Mouse (Mus musculus) stomach, postnatal 0 days (tissue): ENCODE measurements around the gene Harbi1.

Experiments used
- CTCF ChIP-seq: IDR thresholded peaks from 2 replicates; pipeline ENCODE4 v1.5.1; 2016; ENCODE audit warnings: antibody characterized with exemption, low read depth, mild to moderate bottlenecking, moderate library complexity
- EP300 ChIP-seq: optimal IDR thresholded peaks from 2 replicates; pipeline ENCODE3; 2016; ENCODE audit warnings: antibody characterized with exemption

DNA sequence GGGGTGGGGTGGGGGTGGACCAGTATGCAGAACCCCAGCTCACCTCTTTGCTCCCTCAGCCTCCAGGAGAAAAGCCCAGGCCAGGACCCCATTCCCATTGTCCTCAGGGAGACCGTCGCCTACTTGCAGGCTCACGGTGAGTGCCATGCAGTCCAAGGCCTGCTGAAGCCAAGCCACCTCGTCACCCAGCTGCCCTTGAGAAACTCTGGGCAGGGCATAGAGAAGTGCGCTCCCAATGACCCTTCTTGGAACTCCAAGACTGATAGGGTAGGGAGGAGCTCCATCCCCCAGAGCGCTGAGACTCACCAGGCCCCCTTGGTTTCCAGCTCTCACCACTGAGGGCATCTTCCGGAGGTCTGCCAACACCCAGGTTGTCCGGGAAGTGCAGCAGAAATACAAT is 41.3 kb upstream of the Harbi1 start:
- no peak for TF ChIP-seq CTCF
- no peak for TF ChIP-seq EP300
